Mouse (Mus musculus) thymus, postnatal 10 days (tissue): ENCODE results near the gene Tango2.

ENCODE experiments used
- DNase-seq, 2 experiments: peaks; one replicate each; pipeline ENCODE4 v3.0.0; 2021; ENCODE audit warnings: low spot score in 2 of 2

Gene Tango2

DNA sequence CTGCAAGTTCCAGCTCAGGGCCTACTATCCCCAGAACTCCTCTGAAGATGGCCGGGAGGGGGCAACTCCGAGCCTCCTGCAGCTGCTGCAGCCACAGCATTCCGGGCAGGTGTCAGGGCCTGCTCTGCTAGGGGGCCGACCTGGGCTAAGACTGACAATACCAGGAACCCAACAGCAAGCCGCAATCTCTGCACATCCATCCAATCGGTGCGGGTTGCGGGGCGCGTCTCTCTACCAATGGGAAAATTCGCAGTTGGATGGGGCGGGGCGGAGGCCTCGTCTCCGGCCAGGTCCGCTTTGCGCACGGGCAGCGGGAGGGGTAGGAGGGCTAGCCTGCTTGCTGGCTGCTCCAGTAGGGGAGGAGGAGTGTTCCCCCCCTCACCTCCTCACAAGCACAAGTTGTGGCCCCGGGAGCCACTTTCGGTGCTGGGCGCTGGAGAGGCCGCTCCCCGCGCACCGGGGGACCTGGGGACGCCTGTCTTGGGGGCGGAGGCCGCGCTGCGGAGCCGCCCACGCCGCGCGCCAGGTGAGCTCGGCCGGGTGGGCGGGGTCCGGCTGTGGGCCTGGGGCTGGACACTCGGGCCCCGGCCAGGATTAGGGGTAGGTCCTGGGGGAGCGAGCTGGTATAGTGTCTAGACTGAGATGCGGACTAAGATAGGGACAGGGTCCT is at the start of gene Tango2, which contains the start of gene Arvcf:
Gene Tango2 (minus strand): TSS at position 173 of the 670 bp plus-strand sequence.
Gene Arvcf (plus strand): TSS at position 252 of the 670 bp plus-strand sequence.
- DNase-seq = peak; percentile 69 to 73

DNA sequence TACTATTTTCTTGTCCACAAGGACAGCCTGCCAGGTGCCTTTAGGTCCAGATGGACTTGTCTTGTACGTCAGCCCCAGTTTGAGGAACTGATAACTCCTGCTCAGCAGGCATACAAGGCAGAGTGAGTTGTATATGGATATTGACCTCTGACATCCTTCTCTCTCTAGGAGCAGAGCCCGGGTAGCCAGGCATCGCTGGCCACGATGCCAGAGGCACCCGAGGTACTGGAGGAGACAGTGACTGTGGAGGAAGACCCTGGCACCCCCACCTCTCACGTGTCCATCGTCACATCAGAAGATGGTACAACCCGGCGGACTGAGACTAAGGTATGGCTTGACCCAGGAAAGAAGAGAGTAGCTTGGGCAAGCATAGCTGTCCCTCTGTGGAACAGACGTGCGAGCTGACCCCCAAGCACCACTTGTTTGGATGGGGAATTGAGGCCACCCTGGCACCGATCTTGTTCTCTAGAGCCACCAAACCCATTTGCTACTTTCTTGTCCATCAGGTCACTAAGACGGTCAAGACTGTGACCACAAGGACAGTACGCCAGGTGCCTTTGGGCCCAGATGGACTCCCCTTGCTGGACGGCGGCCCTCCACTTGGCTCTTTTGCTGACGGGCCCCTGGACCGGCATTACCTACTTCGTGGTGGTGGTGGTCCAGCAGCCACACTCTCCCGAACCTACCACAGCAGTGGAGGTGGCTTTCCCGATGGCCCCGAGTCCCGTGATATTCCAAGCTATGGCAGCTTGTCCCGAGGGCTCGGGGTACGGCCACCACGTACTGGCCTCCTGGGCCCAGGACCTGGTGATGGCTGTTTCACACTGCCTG is 49.1 kb upstream of the Tango2 start:
- no peak for DNase-seq

DNA sequence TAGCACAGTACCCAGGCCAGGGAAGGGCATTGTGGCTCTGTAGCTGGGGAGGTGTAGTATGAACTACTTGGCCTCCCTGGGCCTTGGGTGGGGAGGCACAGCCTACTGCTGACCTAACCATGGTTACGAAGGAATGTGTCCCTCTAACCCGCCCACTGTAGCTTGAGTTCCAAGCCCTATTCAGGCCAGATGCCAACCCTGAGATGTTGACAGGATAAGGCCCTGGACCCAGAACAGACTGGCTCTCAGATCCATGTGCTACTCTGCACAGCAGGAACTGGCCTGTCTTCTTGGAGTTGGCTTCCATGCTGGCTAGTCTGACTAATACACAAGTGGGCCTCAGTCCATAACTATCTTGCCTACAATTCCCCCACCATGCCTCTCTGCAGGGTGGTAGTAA is 48.3 kb upstream of the Tango2 start:
- DNase-seq = no peak

DNA sequence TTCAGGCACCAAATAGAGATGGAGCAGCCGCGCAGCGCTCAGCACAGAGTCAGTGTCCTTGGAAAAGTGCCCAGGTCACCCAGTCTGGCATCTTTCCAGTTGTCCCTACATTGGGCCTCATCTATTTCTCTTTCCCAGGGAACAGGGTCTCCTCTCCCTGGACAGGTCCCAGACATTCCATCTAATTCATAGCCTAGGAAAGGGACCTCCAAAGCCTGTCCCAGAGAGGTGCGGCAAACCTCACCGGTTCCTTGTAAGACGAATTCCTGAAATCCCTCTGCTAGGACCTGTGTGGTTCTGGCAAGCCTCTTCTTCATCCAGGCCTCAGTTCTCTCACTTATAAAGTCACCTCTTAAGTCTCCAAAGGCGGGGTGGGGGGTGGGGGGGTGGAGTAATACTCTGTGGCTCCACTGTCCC is 47.7 kb upstream of the Tango2 start:
- no peak for DNase-seq

DNA sequence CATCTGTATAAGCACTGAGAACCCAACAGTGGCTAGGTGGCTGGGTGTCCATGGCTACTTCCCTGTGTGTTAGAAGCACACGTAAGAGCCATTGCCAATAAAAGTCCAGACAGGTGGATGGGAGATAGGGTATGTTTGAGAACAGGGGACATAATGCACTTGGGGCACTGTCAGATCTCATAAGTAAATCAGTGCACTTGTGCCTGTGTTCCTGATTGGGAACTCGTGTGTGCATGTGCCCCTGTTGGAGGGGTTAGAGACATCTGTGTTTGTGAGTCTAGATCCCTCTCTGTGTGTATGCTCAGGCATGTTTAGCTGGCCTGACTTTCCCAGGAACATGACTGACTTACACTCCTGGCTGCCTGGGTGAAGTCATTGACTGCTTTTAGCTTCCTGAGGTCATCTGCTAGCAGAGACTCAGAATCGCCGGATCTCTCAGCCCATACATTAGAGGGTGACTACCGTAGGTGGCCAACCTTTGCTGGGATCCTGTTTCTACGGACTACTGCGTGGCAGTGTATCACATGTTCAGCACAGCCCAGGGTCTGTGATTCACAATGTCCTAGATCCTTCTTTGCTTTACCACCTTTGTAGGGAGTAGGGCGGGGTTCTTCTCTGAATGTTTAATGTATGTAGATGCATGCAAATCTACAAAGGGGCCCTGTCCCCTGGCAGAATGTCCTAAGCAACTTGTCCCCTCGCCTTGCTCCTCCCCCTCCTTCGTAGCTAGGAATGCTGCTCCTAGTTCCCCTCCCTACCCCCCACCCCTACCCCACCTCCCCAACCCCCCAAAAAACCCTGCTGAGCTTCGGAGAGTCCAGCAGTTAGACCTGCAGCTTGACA is 47.1 kb upstream of the Tango2 start:
- no peak for DNase-seq

DNA sequence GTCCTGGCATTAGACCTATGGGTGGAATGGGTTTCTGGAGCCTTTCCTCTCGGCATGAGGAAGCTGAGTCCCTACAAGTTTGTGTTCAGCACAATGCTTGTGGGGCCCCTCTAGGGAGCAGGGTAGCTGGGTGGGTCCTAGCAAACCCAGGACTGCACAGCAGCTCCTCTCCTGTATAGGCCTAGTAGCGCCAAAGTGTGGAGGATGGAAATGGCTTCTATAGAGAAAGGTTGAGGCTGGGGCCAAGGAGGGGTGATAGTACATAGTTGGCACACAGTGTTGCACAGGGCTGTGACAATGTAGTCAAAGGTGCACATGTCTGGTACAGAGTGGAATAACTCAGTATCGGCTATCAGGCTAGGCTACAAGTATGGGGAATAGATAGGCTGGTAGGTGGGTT is 46.2 kb upstream of the Tango2 start:
- DNase-seq = no peak

DNA sequence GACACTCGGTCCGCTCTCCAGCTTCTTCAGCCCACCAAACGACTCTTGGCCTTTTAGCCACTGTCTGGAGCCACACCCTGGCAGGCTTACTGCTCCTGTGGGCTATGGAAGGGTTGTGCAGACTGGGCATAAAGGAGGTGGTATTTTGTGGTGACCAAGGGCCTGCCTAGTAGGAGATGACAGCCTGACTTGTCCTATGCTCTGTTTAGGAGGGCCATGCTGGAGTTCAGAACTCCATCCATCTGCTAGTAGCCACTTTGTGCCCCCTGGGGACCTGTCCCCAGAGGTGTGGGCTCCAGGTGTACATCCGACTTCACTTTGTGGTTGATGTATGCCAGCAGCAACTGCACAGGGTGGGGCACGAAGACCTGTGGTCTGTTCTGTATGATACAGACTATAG is 45.7 kb upstream of the Tango2 start:
- no peak for DNase-seq

DNA sequence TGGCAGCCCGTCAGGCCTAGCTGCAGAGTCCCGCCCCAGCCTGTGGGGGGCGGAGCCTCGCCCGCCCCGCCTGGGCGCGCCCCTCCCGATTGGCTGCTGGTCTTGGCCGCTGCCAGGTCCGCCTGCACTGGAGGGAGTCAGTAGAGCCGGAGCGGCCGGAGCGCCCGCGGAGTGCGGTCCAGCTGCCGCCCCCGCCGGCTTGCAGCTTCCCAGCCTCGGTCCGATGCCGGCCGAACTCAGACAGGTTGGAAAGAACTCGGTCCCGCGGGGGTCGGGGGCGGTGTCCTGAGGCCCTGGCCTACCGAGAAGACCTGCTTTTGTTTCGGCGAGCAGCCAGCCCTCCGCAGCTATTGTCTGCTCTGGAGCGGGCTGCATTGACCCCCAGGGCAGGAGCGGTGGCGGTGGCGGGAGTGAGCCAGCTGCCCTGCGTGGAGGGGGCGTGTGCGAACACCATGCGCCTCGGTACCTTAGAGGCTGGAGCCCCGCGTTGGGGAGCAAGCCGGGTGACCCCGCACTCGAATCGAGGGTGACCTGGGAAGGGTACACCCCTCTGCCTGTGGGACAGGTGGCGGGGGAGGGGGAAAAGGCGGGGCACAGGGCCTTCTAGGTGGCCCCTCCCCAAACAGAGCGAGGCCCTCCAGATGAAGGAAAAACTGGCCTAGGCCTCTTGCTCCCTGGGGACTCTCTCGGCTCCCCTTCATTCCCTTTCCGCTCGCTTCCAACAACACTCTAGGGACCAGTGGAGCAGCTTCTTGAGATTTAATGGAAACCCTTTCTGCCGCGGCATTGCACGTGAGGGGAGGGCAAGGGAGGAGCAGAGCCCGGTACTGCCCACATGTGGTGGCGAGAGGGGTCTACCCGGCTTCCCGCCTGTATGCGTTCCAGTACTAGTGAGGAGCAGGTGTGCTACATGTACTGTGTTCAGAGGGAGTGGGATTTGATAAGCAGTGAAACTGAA is 44.8 kb upstream of the Tango2 start:
- peak; percentile 80 to 83 for DNase-seq

DNA sequence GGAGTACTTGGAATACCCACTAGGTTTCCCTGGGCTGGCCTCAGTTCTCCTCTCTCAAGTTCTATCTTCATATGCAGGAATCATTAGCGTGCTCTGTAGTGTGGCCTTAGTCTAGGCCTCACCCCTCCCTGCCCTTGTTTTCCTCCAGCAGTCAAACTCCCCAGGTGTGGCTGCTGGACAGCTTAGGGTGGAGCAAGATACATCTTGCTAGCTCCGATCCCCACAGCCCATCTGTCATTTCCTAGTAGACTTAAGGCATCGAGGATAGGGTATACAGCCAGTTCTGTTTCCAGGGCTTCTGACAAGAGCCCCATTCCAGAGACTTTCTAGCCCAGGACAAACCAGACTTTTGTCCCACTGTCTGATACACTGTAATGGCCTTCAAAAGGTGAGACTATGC is 43.8 kb upstream of the Tango2 start:
- DNase-seq = no peak

DNA sequence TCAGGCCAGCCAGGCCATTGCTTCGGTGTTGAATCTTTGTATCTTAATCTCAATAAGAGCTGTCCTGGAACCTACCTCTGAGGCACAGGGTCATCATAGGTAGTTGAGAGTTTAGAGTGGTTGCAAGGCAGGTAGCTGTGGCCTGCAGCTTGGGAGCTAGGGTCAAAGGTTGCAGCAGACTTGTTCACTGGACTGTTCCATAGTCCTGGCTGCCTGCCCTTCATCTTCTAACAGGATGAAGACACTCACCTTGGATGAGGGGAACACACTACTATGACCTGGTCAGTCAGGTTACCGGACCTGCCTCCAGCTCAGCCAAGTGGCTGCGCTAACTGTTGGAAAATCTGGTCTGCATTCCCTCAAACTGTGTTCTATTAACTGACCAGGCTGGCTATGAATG is 43.2 kb upstream of the Tango2 start:
- DNase-seq = no peak

DNA sequence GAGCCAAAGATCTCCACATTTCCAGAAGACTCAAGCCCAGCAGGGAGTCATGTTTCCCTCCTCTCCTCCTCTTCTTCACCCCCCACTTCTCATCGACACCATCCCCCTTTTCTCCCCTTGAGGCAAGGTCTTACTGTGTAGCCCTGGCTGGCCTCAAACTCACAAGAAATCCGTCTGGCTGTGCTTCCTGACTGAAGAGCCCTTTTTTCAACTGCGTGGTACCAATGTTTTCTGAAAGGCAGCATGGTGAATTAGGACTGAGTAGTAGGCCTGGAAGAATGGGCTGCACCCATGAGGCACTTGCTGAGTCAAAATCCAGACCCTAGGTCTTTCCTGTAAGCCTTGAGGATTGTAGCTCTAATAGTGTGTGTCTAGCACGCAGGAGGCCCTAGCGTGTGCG is 42.5 kb upstream of the Tango2 start:
- DNase-seq = no peak

DNA sequence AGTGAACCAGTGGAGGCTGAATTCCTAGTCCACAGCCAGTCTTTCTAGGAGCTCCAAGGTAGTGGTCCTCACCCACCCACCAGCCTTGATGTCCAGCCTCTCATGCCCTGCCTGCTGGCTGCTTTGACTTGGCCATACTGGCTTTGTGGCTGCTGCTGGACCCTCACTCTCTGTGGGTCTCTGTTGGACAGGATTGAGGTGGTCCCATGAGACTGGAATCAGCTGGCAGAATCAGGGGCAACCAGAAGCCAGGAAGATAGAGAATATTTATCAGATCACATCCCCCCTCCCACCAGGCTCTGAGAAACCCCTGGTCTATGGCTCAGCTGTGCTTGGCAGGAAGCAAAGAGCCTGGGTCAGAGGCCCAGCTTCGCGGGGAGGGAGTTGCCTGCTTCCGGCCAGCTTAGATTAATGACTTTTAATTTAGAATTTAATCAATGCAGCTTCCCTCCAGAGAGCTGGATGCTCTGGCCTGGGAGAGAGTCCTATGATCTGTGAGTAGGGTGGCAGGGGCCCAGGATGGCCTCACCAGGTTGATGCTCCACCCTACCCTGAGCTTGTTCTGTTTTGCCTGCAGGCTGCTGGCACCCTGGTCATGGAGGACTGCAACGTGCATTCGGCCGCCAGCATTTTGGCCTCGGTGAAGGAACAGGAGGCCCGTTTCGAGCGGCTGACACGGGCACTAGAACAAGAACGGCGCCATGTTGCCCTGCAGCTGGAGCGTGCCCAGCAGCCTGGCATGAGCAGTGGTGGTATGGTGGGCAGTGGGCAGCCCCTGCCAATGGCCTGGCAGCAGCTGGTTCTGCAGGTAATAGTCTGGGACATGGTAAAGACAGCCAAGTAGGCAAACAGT is 40.9 kb upstream of the Tango2 start:
- DNase-seq = no peak

DNA sequence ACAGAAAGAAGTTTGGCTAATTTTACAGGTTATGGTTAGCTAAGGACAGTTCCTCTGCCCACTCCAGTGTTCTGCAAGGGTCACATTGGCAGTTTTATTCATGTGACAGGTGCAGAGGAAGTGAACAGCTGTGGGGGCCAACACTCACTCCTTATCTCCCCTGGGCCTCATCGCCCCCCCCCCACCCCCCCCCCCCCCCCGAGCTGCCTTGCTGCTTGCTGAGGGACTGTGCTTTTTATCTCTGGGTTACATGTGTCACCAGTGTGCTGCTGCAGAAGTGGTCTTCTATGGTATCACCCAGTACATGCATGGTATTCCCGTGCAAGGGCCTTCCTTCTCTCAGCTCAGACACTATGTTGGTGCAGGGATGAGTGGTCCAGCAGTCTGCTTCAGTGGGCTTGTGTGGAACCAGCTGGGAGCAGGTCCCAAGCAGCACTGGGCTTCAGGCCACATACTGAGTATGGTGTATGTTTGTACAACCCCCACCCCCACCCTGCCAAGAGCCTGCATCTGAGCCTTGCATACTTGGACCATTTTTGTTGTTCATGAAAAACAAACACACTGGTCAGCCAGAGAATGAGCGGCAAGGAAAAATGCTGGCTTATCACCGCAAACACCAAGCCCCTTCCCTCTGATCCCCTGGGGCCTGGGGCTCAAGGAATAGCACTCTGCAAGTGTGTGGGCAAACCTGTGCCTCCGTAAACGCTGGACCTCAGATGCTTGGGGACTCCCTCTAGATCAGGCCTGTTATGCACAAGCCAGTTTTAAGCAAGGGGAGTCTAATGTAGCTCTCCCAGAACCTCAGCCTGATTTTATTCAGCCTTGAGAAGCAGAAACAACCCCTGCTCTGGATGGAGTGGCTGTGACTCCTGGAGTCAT is 40.0 kb upstream of the Tango2 start:
- DNase-seq = no peak

DNA sequence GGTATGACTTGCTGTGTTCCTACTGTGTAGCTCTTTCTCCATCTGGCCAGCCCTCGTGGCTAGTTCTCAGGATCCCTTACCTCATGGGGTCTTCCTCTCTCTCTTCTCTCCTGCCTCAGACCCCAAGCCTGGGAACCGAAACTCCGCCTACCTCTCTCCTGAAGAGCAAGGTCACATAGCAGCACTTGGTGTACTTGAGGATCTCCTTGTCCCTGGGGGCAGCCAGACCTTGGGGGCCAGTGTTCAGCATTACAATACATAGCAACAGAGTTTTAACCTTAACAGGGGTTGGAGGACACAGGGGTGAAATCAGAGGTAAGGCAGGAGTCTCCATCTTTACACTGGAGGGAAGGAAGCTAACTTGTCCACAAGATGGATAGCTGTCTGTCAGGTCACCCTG is 39.1 kb upstream of the Tango2 start:
- DNase-seq = no peak

DNA sequence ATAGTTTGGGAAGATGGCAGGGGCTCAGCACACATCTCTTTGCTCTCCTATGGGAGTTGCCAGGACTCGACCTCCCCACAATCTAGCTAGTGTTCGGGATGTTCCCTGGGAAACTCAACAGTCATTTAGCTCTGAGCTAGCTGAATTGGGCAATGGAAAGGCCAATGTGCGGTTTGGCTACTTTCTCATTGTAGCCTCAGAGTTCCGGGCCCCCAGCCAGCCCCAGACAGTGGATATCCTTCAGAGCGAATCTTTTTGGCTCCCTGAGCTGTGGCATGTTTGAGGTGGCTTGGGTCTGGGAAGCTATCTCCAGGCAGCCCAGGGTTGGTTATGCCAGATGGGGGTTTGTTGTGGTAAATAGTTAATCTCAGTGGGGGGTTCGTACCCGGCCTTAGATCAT is 38.5 kb upstream of the Tango2 start:
- DNase-seq = no peak

DNA sequence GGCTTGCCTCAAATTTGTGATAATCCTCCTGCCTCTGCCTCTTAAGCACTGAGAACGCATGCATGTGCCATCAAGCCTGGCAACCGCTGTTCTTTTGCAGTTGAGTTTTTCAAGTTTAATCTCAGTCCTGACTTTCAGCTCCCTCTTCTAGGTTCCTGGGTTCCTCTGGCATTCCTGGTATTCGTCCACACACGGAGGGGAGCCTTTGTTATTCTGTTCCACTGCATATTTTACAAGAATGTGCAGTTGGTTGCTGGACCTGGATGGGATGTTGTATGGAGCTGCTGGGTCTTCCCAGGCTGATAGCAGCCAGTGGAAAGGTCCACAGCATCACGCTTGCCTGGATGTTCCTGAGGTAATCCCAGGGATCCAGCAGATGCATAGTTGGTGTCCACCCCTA is 37.5 kb upstream of the Tango2 start:
- no peak for DNase-seq

DNA sequence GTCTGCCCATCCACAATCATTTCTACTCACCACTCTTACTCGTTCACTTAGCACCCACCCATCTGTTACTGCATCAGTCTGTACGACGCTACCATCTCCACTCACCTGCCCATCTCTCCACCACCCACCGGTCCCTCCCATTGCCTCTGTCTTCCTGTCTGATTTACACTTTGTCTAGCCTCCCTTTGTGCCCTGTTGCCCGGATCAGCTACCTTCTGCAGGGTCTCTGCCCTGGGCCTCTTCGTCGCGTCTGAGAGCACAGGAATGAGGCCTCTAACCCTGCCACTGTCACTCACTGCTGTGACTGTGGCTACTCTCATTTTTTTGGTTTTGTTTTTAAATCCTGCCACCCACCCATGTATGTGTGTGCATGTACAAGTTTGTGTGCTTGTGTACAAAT is 36.8 kb upstream of the Tango2 start:
- DNase-seq = no peak

DNA sequence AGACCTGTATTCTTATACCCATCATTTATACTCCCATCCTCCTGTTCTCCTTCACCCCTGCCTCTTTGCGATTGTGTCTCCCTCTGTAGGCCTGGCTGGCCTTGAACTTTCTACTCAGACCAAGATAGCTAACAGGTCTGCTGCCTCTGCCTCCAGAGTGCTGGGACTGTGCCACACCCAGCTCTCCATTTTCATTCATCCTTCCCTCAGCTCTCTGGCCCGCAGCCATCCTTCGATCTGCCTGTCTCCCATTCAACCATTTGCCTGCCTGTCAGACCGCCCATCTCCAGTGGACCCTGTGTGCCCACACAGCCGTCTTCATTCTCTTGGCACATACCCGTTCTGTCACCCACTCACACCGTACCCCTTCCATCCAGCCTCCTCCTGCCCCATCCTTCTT is 36.3 kb upstream of the Tango2 start:
- DNase-seq = no peak

DNA sequence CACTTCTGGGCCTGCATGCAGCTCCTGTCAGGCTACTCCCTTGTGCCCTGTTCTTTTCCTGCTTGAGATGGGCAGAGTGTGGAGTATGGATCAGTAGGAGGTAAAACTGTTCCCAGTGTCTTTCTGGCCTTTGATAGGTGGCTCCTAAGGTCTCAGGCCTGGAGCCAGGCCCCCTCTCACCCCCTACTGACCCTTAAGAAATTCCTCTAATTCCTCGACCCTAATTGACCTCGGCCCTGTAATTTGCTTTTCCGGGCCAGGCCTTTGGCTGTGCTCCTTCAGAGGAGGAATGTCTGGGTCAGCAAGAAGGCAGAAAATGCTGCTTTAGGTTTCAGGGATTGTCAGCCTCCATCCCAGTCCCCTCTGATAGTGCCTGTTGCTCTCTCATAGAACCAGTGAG is 35.9 kb upstream of the Tango2 start:
- DNase-seq = no peak
